Mouse (Mus musculus): ENCODE data around the gene Upf2. TPM values are rescaled to one million over a fixed set of nuclear protein-coding genes. Genes with fewer than 3 reads are reported as not detected.
"Not testable (repeated sequence)": the region's sequence is repeated elsewhere in the genome, so short reads cannot be mapped to it uniquely, and the experiment has no call there.

Upf2 gene
- total RNA-seq, 2 experiments from 2014 or later: 26.5 to 27.2 TPM

GRCm38 (mm10) chr2:5936550-5936949 lies 14.7 kb upstream of the Upf2 start:
- H3K27ac ChIP-seq: no peak overlapping the region
- H3K4me3 ChIP-seq: no peak overlapping the region
- no peak for DNase-seq
- TF ChIP-seq CTCF (IDR thresholded peaks at IDR 0.05): no peak
- intact Hi-C loops (cut with DNase I): no loop called here

GRCm38 (mm10) chr2:5939319-5939718 lies 11.9 kb upstream of the Upf2 start:
- Histone ChIP-seq H3K4me3 (no peak overlapping the region), H3K27ac (no peak overlapping the region)
- intact Hi-C loops (cut with DNase I): no loop called here
- no peak for DNase-seq
- no peak for TF ChIP-seq CTCF (IDR thresholded peaks at IDR 0.05)

- no peak for TF ChIP-seq CTCF (IDR thresholded peaks at IDR 0.05)
- DNase-seq: no peak
- intact Hi-C loops (cut with DNase I): loop anchor here (10.0 kb wide), 1 partner anchor 95 kb away; the partner anchor contains the start of genes Cdc123 and Nudt5
- Histone ChIP-seq H3K4me3 (no peak overlapping the region), H3K27ac (no peak overlapping the region)
These were observed 11.4 kb upstream of the Upf2 start for GRCm38 (mm10) chr2:5939911-5940310.

GRCm38 (mm10) chr2:5940936-5941335 lies 10.3 kb upstream of the Upf2 start:
- DNase-seq: no peak
- no peak for TF ChIP-seq CTCF (IDR thresholded peaks at IDR 0.05)
- intact Hi-C loops (cut with DNase I): loop anchor here (10.0 kb wide), 1 partner anchor 96 kb away; the partner anchor contains the start of genes Cdc123 and Nudt5
- H3K4me3 ChIP-seq: no peak overlapping the region
- no peak overlapping the region for H3K27ac ChIP-seq

GRCm38 (mm10) chr2:5941861-5942415 lies 9.3 kb upstream of the Upf2 start:
- no peak for DNase-seq
- Histone ChIP-seq H3K4me3 (peak overlapping the region; percentile 83), H3K27ac (peak overlapping the region; percentile 91)
- TF ChIP-seq CTCF (IDR thresholded peaks at IDR 0.05): no peak
- intact Hi-C loops (cut with DNase I): loop anchor here (10.0 kb wide), 1 partner anchor 97 kb away; the partner anchor contains the start of genes Cdc123 and Nudt5

GRCm38 (mm10) chr2:5942416-5943032 lies 8.7 kb upstream of the Upf2 start, which contains the start of gene Dhtkd1:
TSS of gene Dhtkd1 (minus strand) at chr2:5942792.
- peak; percentile 19; the same call in 1 of the 2 replicates for TF ChIP-seq CTCF (IDR thresholded peaks at IDR 0.05)
- intact Hi-C loops (cut with DNase I): loop anchor here (10.0 kb wide), 1 partner anchor 98 kb away; the partner anchor contains the start of genes Cdc123 and Nudt5

GRCm38 (mm10) chr2:5943071-5943470 lies 8.2 kb upstream of the Upf2 start:
- Histone ChIP-seq H3K27ac (peak overlapping the region; percentile 91), H3K4me3 (peak overlapping the region; percentile 83)
- intact Hi-C loops (cut with DNase I): loop anchor here (10.0 kb wide), 1 partner anchor 98 kb away; the partner anchor contains the start of genes Cdc123 and Nudt5
- no peak for DNase-seq
- TF ChIP-seq CTCF (IDR thresholded peaks at IDR 0.05): no peak

More at GRCm38 (mm10) chr2:5942416-5943032, 8.7 kb upstream of the Upf2 start, which contains the start of gene Dhtkd1:
- peak; percentile 81 for DNase-seq
- Histone ChIP-seq H3K4me3 (peak within 1 kb of the TSS; percentile 83), H3K27ac (peak within 1 kb of the TSS; percentile 91)

GRCm38 (mm10) chr2:5945629-5946028 lies 5.6 kb upstream of the Upf2 start:
- no peak for DNase-seq
- Histone ChIP-seq H3K4me3 (no peak overlapping the region), H3K27ac (no peak overlapping the region)
- TF ChIP-seq CTCF (IDR thresholded peaks at IDR 0.05): no peak
- intact Hi-C loops (cut with DNase I): loop anchor here (10.0 kb wide), 1 partner anchor 101 kb away; the partner anchor contains the start of genes Cdc123 and Nudt5

GRCm38 (mm10) chr2:5946876-5947275 lies 4.4 kb upstream of the Upf2 start:
- no peak for DNase-seq
- TF ChIP-seq CTCF (IDR thresholded peaks at IDR 0.05): no peak
- no peak overlapping the region for H3K4me3 ChIP-seq
- H3K27ac ChIP-seq: no peak overlapping the region
- intact Hi-C loops (cut with DNase I): loop anchor here (10.0 kb wide), 1 partner anchor 102 kb away; the partner anchor contains the start of genes Cdc123 and Nudt5

GRCm38 (mm10) chr2:5948964-5949363 lies 2.3 kb upstream of the Upf2 start:
- H3K4me3 ChIP-seq: no peak overlapping the region
- TF ChIP-seq CTCF (IDR thresholded peaks at IDR 0.05): no peak
- H3K27ac ChIP-seq: no peak overlapping the region
- DNase-seq: no peak
- intact Hi-C loops (cut with DNase I): loop anchor here (2.0 to 10.0 kb wide), 2 partner anchors 54 to 104 kb away; partner anchors contain the start of genes Cdc123, Nudt5 and Sec61a2

GRCm38 (mm10) chr2:5949821-5950220 lies 1.4 kb upstream of the Upf2 start:
- intact Hi-C loops (cut with DNase I): loop anchor here (2.0 to 10.0 kb wide), 2 partner anchors 55 to 105 kb away; partner anchors contain the start of genes Cdc123, Nudt5 and Sec61a2
- not testable (repeated sequence) for DNase-seq, H3K27ac ChIP-seq, H3K4me3 ChIP-seq

GRCm38 (mm10) chr2:5950305-5950704 lies 964 bp upstream of the Upf2 start:
- DNase-seq: no peak
- intact Hi-C loops (cut with DNase I): no loop called here
- Histone ChIP-seq H3K27ac (peak overlapping the region; percentile 98), H3K4me3 (peak overlapping the region; percentile 98)
- TF ChIP-seq CTCF (IDR thresholded peaks at IDR 0.05): no peak

- intact Hi-C loops (cut with DNase I): no loop called here
- no peak for TF ChIP-seq CTCF (IDR thresholded peaks at IDR 0.05)
- no peak for DNase-seq
These were observed 447 bp downstream of the Upf2 start for GRCm38 (mm10) chr2:5951621-5952211.

More at GRCm38 (mm10) chr2:5951621-5952211, 447 bp downstream of the Upf2 start:
- Histone ChIP-seq H3K4me3 (peak overlapping the region; percentile 98), H3K27ac (peak overlapping the region; percentile 98)
